Mouse (Mus musculus): ENCODE results near the gene Tcf7l2.
A peak's percentile ranks its signal among the peaks of the same experiment; 100 is the strongest.

Tcf7l2 gene

GRCm38 (mm10) chr19:55964421-55964820 lies 222.8 kb downstream of the Tcf7l2 start:
- DNase-seq: no peak

- no peak for DNase-seq
Measured at GRCm38 (mm10) chr19:55966066-55966465, 224.4 kb downstream of the Tcf7l2 start.

GRCm38 (mm10) chr19:55969929-55970531 lies 228.4 kb downstream of the Tcf7l2 start:
- DNase-seq: peak; percentile 14

GRCm38 (mm10) chr19:55976073-55976472 lies 234.5 kb downstream of the Tcf7l2 start:
- DNase-seq: no peak

All from lung, postnatal 10 days (tissue).